Mouse (Mus musculus) forebrain, embryonic 13.5 days (tissue): Measurements from ENCODE around the gene Mef2d. TPM values are rescaled to one million over a fixed set of nuclear protein-coding genes. Genes with fewer than 3 reads are reported as not detected.

Experiments
- ATAC-seq: fragments of 200-750 bp; cut with Nextera tagmentation; 2 replicates; pipeline ENCODE4 v1.8.0; 2017
- H3K27ac ChIP-seq: fragments of 300-500 bp; sonication (generic); 2 replicates; pipeline ENCODE4 v1.5.1; 2015; ENCODE audit warnings: inconsistent platforms, mild to moderate bottlenecking, moderate library complexity
- H3K27me3 ChIP-seq: fragments of 300-500 bp; sonication (generic); 2 replicates; pipeline ENCODE4 v1.6.1; 2015; ENCODE audit warnings: mild to moderate bottlenecking, inconsistent platforms
- H3K36me3 ChIP-seq: fragments of 300-500 bp; sonication (generic); 2 replicates; pipeline ENCODE4 v1.6.1; 2015; ENCODE audit warnings: mild to moderate bottlenecking, inconsistent platforms; ENCODE audit not compliant: poor library complexity, severe bottlenecking
- H3K4me1 ChIP-seq: fragments of 300-500 bp; sonication (generic); 2 replicates; pipeline ENCODE4 v1.6.1; 2015; ENCODE audit warnings: inconsistent platforms
- H3K4me2 ChIP-seq: fragments of 300-500 bp; sonication (generic); 2 replicates; pipeline ENCODE4 v1.6.1; 2015; ENCODE audit warnings: inconsistent platforms, mild to moderate bottlenecking, moderate library complexity
- H3K4me3 ChIP-seq: fragments of 300-500 bp; sonication (generic); 2 replicates; pipeline ENCODE4 v1.5.1; 2015; ENCODE audit warnings: mild to moderate bottlenecking, inconsistent platforms
- H3K9ac ChIP-seq: fragments of 300-500 bp; sonication (generic); 2 replicates; pipeline ENCODE4 v1.6.1; 2015; ENCODE audit warnings: mild to moderate bottlenecking, inconsistent platforms
- H3K9me3 ChIP-seq: fragments of 300-500 bp; sonication (generic); replicated peaks from 2 replicates; pipeline ENCODE4 v1.6.1; 2016; ENCODE audit warnings: inconsistent platforms
- whole genome bisulfite sequencing: fragments of 180-500 bp; shearing (Covaris S2); methylation state at CpG from one replicate; pipeline ENCODE4 v1.1.7; 2015; 5-methylcytosine and 5-hydroxymethylcytosine counted together
- polyA plus RNA-seq: library from polyadenylated mRNA; unstranded; fragments of >200 nt; fragmentation: Nextera tagmentation; extraction: Ambion mirVana; gene quantifications from 2 replicates; pipeline ENCODE4 v1.2.1, GENCODE M21; 2015

Gene Mef2d
- polyA plus RNA-seq, 1 experiment from 2014 or later = 15.0 TPM

GRCm38 (mm10) chr3:88125195-88125594 lies 17.0 kb upstream of the Mef2d start:
- H3K27ac ChIP-seq = no peak overlapping the region
- H3K27me3 ChIP-seq = no peaks in the 10 kb centered on the region
- H3K4me2 ChIP-seq = no peak overlapping the region
- ATAC-seq = no peak
- no peaks in the 10 kb centered on the region for H3K4me1 ChIP-seq
- WGBS = 74% methylated on average over 4 of the region's 4 CpGs
- no peak overlapping the region for H3K4me3 ChIP-seq
- H3K36me3 ChIP-seq = peaks cover 9% of the 10 kb centered on the region
- H3K9ac ChIP-seq = no peak overlapping the region
- no peaks in the 10 kb centered on the region for H3K9me3 ChIP-seq

- no peak for ATAC-seq
- Histone ChIP-seq H3K4me2 (no peak overlapping the region), H3K27me3 (no peaks in the 10 kb centered on the region), H3K27ac (no peak overlapping the region), H3K9me3 (no peaks in the 10 kb centered on the region), H3K9ac (no peak overlapping the region), H3K36me3 (no peaks in the 10 kb centered on the region), H3K4me1 (no peaks in the 10 kb centered on the region), H3K4me3 (no peak overlapping the region)
- WGBS = 85% methylated on average over 7 of the region's 7 CpGs
Measured at GRCm38 (mm10) chr3:88126181-88126580, 16.0 kb upstream of the Mef2d start.

GRCm38 (mm10) chr3:88127636-88128035 lies 14.5 kb upstream of the Mef2d start:
- no peak overlapping the region for H3K9ac ChIP-seq
- no peaks in the 10 kb centered on the region for H3K4me1 ChIP-seq
- no peaks in the 10 kb centered on the region for H3K9me3 ChIP-seq
- H3K36me3 ChIP-seq = no peaks in the 10 kb centered on the region
- no peak overlapping the region for H3K4me3 ChIP-seq
- no peak for ATAC-seq
- H3K27me3 ChIP-seq = no peaks in the 10 kb centered on the region
- H3K27ac ChIP-seq = no peak overlapping the region
- no peak overlapping the region for H3K4me2 ChIP-seq
- 54% methylated on average over 3 of the region's 3 CpGs for WGBS

DNA sequence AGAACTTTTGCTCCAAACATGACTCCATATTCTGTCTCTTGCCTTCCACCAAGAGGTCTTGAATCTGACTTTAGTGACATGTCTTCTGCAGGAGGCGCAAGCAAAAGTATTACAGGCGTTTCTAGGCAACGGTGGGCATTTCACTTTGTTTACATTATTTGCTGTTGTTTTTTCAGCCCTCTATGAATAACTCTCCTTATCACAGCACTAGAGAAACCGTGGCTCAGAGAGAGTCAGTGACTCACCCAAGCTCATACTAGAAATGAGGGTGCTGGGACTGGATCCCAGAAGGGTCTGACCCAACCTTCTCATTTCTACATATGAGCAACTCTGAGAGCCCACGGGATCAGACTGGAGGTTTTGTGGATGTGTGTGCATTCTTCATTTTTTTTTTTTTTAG lies 14.1 kb upstream of the Mef2d start:
- no peak for ATAC-seq

DNA sequence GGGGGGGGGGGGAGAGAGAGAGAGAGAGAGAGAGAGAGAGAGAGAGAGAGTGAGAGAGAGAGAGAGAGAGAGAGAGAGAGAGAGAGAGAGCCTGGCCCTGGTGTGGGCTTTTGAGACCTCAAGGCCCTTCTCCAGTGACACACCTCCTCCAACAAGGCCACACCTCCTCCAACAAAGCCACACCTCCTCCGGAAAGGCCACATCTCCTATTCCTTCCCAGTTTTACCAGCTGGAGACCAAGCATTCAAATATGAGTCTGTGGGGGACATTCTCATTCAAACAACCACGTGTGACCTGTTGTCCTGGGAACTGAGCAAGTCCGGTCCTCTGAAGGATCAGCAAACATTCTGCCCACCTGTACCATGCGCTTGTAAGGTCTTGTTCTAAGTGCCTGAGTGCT lies 13.2 kb upstream of the Mef2d start:
- no peak overlapping the region for H3K4me2 ChIP-seq

More for the DNA sequence above, 14.1 kb upstream of the Mef2d start:
- H3K4me2 ChIP-seq = no peak overlapping the region
- no peak overlapping the region for H3K27ac ChIP-seq
- no peak overlapping the region for H3K4me3 ChIP-seq
- no peaks in the 10 kb centered on the region for H3K27me3 ChIP-seq
- H3K4me1 ChIP-seq = no peaks in the 10 kb centered on the region
- H3K9ac ChIP-seq = no peak overlapping the region
- no peaks in the 10 kb centered on the region for H3K36me3 ChIP-seq
- H3K9me3 ChIP-seq = no peaks in the 10 kb centered on the region
- WGBS = 85% methylated on average over 5 of the region's 5 CpGs

DNA sequence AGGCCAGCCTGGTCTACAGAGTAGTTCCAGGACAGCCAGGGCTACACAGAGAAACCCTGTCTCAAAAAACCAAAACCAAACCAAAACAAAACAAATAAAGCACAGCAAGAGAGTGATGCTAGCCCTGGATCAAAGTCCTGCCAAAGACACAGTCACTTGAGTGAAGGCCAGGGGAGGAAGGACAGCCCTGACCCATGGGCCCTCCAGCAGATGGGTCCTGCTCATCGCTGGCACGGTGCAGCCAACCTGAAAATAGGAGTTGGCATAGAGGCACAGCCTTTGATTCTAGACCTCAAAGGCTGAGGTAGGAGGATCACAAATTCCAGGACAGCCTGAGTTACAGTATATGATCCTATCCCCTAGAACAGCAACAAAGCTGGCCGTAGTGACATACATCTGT lies 11.1 kb upstream of the Mef2d start:
- Histone ChIP-seq H3K4me1 (no peaks in the 10 kb centered on the region), H3K9me3 (no peaks in the 10 kb centered on the region), H3K4me2 (no peak overlapping the region), H3K27me3 (no peaks in the 10 kb centered on the region), H3K9ac (no peak overlapping the region), H3K36me3 (no peaks in the 10 kb centered on the region), H3K27ac (no peak overlapping the region), H3K4me3 (no peak overlapping the region)
- ATAC-seq = no peak
- 94% methylated on average over 3 of the region's 3 CpGs for WGBS

More for the DNA sequence above, 13.2 kb upstream of the Mef2d start:
- H3K4me1 ChIP-seq = no peaks in the 10 kb centered on the region
- H3K9me3 ChIP-seq = no peaks in the 10 kb centered on the region
- H3K36me3 ChIP-seq = no peaks in the 10 kb centered on the region
- H3K4me3 ChIP-seq = no peak overlapping the region
- 52% methylated on average over 4 of the region's 4 CpGs for WGBS
- H3K27me3 ChIP-seq = no peaks in the 10 kb centered on the region
- no peak overlapping the region for H3K9ac ChIP-seq
- no peak for ATAC-seq
- no peak overlapping the region for H3K27ac ChIP-seq

DNA sequence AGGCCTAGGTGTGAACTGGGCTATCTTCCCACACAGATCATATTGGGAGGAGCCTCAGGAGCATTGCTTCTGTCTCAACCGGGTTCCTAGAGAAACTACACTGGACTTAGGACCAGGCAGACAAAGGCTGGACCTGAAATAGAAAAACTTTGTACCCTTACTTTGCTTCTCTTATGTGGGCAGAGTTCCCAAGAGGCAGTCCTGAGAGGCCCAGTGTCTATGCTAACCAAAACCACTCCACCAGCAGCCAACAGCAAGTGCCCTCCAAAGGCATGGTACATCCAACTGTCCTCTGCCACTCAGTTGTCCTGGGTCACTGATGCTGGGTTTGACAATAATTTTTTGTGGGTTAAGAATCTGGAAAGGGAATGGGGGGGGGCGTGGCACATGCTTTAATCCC lies 9.7 kb upstream of the Mef2d start:
- Histone ChIP-seq H3K4me1 (peaks cover 6% of the 10 kb centered on the region), H3K4me2 (no peak overlapping the region), H3K9me3 (no peaks in the 10 kb centered on the region), H3K27ac (no peak overlapping the region), H3K27me3 (no peaks in the 10 kb centered on the region), H3K36me3 (no peaks in the 10 kb centered on the region), H3K9ac (no peak overlapping the region), H3K4me3 (no peak overlapping the region)
- ATAC-seq = no peak
- WGBS = 81% methylated on average over 2 of the region's 2 CpGs

DNA sequence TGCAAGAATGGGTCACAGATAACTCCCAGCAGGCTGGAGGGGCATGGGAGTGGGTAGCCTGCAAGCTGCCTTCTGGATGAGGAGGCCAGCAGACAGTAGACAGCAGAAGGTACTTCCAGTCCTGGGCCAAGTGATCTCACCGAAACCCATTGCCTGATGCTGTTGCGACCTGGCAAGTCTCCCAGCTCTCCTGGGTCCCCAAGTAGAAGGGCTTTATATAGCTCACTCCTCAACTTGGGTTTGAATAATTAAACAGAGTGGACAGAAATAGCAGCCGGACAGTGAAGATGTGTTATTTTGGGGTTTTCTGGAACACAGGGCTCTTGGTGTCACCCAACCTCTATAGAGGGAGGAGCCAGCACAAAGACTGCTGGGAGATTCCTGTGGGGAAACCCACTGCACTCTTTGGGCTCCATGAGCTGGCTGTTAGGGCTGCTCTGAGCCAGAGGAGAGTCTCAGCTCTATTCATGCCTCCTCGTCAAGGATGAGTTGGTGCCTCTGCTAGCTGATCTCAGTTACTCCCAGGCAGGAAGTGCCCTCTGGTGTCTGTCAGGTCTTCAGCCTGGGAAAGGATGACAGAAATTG lies 8.9 kb upstream of the Mef2d start:
- no peak for ATAC-seq
- Histone ChIP-seq H3K27me3 (no peaks in the 10 kb centered on the region), H3K4me1 (peaks cover 11% of the 10 kb centered on the region), H3K4me2 (no peak overlapping the region), H3K9me3 (no peaks in the 10 kb centered on the region), H3K36me3 (no peaks in the 10 kb centered on the region), H3K9ac (no peak overlapping the region; the same call in 1 of the 2 replicates), H3K27ac (no peak overlapping the region), H3K4me3 (no peak overlapping the region)
- 57% methylated on average over 4 of the region's 4 CpGs for WGBS

DNA sequence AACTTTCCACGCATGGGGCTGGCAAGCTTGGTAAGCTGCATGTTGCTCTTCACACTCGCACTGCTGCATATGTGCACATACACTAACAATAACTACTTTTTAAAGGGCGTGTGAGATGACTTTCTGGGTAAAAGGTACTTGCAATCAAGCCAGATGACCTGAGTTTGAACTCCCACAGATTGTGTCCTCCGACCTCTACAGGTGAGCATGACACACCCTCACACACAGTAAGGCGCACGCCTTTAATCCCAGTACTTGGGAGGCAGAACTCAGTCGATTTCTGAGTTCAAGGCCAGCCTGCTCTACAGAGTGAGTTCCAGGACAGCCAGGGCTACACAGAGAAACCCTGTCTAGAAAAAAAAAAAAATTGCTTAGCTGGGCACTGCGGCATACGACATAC lies 5.8 kb upstream of the Mef2d start:
- no peak overlapping the region for H3K9ac ChIP-seq
- H3K36me3 ChIP-seq = no peaks in the 10 kb centered on the region
- WGBS = 82% methylated on average over 9 of the region's 9 CpGs
- no peaks in the 10 kb centered on the region for H3K9me3 ChIP-seq
- ATAC-seq = no peak
- H3K4me2 ChIP-seq = no peak overlapping the region
- H3K4me1 ChIP-seq = peaks cover 36% of the 10 kb centered on the region
- H3K27ac ChIP-seq = no peak overlapping the region
- no peak overlapping the region for H3K4me3 ChIP-seq
- peaks cover 18% of the 10 kb centered on the region for H3K27me3 ChIP-seq

DNA sequence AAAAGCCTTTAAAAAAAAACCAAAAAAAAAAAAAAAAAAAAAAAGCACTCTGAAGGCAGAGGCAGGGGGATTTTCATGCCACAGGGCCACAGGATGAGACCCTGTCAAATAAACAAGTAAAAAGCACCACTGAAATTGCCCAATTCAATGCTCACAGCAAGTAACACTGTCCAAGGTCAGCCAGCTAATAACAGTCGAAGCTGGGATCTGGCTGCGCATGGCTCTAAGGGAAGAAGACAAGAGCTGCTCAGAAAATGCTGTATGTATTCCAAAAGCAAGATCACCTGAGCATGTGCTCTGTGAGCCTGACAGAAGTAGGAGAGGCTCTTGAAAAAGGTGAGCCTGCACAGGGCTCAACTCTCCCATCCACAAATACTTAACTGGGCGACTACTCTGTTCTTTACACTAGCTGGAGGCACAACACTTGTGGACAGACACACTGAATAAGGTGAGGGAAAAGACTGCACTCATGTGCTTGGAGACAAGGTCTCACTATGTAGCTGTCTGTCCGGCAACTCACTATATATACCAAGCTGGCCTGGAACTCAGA lies 5.2 kb upstream of the Mef2d start:
- WGBS = 87% methylated on average over 4 of the region's 4 CpGs
- Histone ChIP-seq H3K4me2 (peak overlapping the region; percentile 88), H3K36me3 (no peaks in the 10 kb centered on the region)

GRCm38 (mm10) chr3:88137821-88138220 lies 4.4 kb upstream of the Mef2d start:
- Histone ChIP-seq H3K27me3 (peaks cover 18% of the 10 kb centered on the region), H3K4me2 (peak overlapping the region; percentile 88), H3K4me3 (peak overlapping the region; percentile 57), H3K4me1 (peaks cover 40% of the 10 kb centered on the region), H3K36me3 (no peaks in the 10 kb centered on the region), H3K9me3 (no peaks in the 10 kb centered on the region), H3K9ac (peak overlapping the region; percentile 51; the same call in 1 of the 2 replicates), H3K27ac (peak overlapping the region; percentile 75)
- 10% methylated on average over 3 of the region's 3 CpGs for WGBS
- ATAC-seq = no peak; the same call in 1 of the 2 replicates

More for the DNA sequence above, 5.2 kb upstream of the Mef2d start:
- Histone ChIP-seq H3K9me3 (no peaks in the 10 kb centered on the region), H3K9ac (peak overlapping the region; percentile 40; the same call in 1 of the 2 replicates), H3K27ac (no peak overlapping the region; the same call in 1 of the 2 replicates), H3K27me3 (peaks cover 18% of the 10 kb centered on the region), H3K4me3 (peak overlapping the region; percentile 57; the same call in 1 of the 2 replicates), H3K4me1 (peaks cover 40% of the 10 kb centered on the region)
- ATAC-seq = no peak

- Histone ChIP-seq H3K4me1 (peaks cover 48% of the 10 kb centered on the region), H3K27ac (peak overlapping the region; percentile 75), H3K27me3 (peaks cover 18% of the 10 kb centered on the region), H3K4me3 (peak overlapping the region; percentile 57), H3K36me3 (no peaks in the 10 kb centered on the region), H3K9me3 (no peaks in the 10 kb centered on the region), H3K9ac (peak overlapping the region; percentile 67), H3K4me2 (peak overlapping the region; percentile 88)
- peak; percentile 84 for ATAC-seq
- WGBS = under 1% methylated on average over 32 of the region's 32 CpGs
Measured at GRCm38 (mm10) chr3:88138336-88139242, 3.6 kb upstream of the Mef2d start.
